Mouse (Mus musculus): ENCODE results near the gene Taok2. TPM values are rescaled to one million over a fixed set of nuclear protein-coding genes. Genes with fewer than 3 reads are reported as not detected.

Gene Taok2
- polyA plus RNA-seq, 1 experiment = 174 TPM

GRCm38 (mm10) chr7:126821835-126822511 lies 62.5 kb downstream of the Taok2 start:
- 20% methylated on average over 7 of the region's 7 CpGs for WGBS
- Histone ChIP-seq H3K4me1 (ENCODE audit: control insufficient read depth, insufficient read depth, low read length) (0 out of 2 replicates have a peak, but pooled peaks cover 6% of the 10 kb centered on the region), H3K4me3 (replicated peaks; ENCODE audit: extremely low read depth, low read depth, low read length) (no peak overlapping the region)
- peak; percentile 78 for DNase-seq
- TF ChIP-seq POLR2A (IDR thresholded peaks at IDR 0.05; ENCODE audit: borderline replicate concordance, extremely low read depth, low read depth, low read length) (no peak), CTCF (IDR thresholded peaks at IDR 0.05; ENCODE audit: insufficient read depth, low read length) (peak; percentile 94)

DNA sequence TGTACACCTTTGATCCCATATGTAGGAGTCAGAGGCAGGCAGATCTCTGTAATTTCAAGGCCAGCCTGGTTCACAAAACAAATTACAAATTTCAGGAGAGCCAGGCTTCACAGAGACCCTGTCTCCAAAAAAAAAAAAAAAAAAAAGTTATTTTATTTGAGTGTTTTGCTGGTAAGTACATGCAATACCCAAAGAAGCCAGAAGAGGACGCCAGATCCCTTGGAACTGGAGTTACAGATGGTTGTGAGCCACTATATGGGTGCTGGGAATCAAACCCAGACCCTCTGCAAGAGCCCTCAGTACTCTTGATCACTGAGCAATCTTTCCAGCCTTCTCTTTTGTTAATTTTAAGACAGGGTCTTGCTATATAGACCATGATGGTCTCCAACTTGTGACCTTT lies 65.7 kb downstream of the Taok2 start:
- WGBS = 28% methylated on average over 1 of the region's 1 CpGs
- Histone ChIP-seq H3K4me3 (replicated peaks; ENCODE audit: extremely low read depth, low read depth, low read length) (no peak overlapping the region), H3K4me1 (ENCODE audit: control insufficient read depth, insufficient read depth, low read length) (0 out of 2 replicates have a peak, but pooled peaks cover 6% of the 10 kb centered on the region)
- DNase-seq = no peak
- no peak for TF ChIP-seq CTCF (IDR thresholded peaks at IDR 0.05; ENCODE audit: insufficient read depth, low read length)
- no peak for TF ChIP-seq POLR2A (IDR thresholded peaks at IDR 0.05; ENCODE audit: borderline replicate concordance, extremely low read depth, low read depth, low read length)

DNA sequence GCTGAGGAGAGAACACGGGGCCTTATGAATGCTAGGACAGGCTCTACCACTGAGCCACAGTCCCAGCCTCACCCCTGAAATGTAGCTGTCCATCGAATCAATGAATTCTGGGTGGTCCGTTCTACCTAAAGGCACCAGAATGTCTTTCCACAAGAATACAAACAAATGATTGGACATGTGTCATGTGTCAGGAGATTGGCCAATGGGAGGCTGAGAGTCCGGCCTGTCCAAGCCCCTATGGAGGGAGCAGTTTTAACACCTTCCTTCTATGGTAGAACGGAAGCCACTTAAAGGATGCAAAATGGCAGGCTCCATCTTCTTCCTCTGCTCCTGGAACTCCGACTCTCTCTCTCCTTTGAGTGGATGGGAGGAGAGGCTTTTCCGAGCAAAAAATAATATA lies 66.9 kb downstream of the Taok2 start:
- no peak overlapping the region for H3K4me3 ChIP-seq (replicated peaks; ENCODE audit: extremely low read depth, low read depth, low read length)
- no peak for DNase-seq
- H3K4me1 ChIP-seq (ENCODE audit: control insufficient read depth, insufficient read depth, low read length) = 0 out of 2 replicates have a peak, but pooled peaks cover 6% of the 10 kb centered on the region
- 74% methylated on average over 7 of the region's 7 CpGs for WGBS
- TF ChIP-seq CTCF (IDR thresholded peaks at IDR 0.05; ENCODE audit: insufficient read depth, low read length) (no peak), POLR2A (IDR thresholded peaks at IDR 0.05; ENCODE audit: borderline replicate concordance, extremely low read depth, low read depth, low read length) (no peak)

DNA sequence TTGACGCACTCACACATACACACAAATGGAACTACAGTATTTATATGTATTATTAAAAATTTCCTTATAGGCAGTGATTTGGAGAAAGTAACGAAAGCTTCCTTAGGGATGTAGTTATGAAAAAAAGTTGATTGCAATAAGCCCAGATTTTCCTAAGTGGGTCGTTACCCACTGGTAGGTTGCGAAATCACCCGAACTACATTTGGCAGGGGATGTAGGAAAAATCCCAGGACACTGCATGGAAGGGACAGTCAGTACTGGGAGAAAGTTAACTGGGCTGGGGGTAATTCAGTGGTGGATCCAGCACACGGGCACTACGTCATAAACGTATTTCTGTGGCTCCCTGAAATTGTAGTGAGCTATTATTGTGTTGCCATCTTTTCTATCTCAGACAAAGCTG lies 68.0 kb downstream of the Taok2 start:
- WGBS = 66% methylated on average over 8 of the region's 8 CpGs
- Histone ChIP-seq H3K4me1 (ENCODE audit: control insufficient read depth, insufficient read depth, low read length) (no peaks in the 10 kb centered on the region), H3K4me3 (replicated peaks; ENCODE audit: extremely low read depth, low read depth, low read length) (no peak overlapping the region)
- no peak for DNase-seq
- TF ChIP-seq POLR2A (IDR thresholded peaks at IDR 0.05; ENCODE audit: borderline replicate concordance, extremely low read depth, low read depth, low read length) (no peak), CTCF (IDR thresholded peaks at IDR 0.05; ENCODE audit: insufficient read depth, low read length) (no peak)

DNA sequence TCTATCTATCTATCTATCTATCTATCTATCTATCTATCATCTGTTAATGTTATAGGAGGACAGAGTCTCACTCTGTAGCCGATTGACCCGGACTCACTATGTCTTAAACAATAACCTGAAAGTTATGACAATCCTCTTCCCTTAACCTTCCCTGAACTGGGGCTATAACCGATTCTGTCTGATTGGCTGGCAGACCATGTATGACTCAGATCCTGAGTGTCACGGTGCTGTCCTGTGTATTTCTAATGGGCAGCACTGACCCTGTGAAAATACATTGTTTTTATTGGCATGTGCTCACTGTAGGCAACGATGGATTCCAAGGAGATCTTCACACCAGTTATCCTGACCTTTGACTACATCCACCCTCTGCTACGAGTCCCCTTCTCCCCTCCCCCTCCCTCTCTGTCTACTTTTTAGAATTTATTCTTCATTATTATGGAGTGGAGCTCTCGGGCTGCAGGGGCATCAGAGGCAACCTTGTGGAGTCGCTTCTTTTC lies 68.7 kb downstream of the Taok2 start:
- no peak overlapping the region for H3K4me3 ChIP-seq (replicated peaks; ENCODE audit: extremely low read depth, low read depth, low read length)
- no peak for DNase-seq
- 46% methylated on average over 8 of the region's 8 CpGs for WGBS
- no peaks in the 10 kb centered on the region for H3K4me1 ChIP-seq (ENCODE audit: control insufficient read depth, insufficient read depth, low read length)
- TF ChIP-seq CTCF (IDR thresholded peaks at IDR 0.05; ENCODE audit: insufficient read depth, low read length) = no peak
- no peak for TF ChIP-seq POLR2A (IDR thresholded peaks at IDR 0.05; ENCODE audit: borderline replicate concordance, extremely low read depth, low read depth, low read length)

Other genes starting within 250 kb of the Taok2 start
- gene Sgf29, start 235.4 kb downstream of the Taok2 start, polyA plus RNA-seq (2012; rRNA removed) = 36.4 and 43.4 TPM in 2 replicates
- 55.6 and 69.2 TPM in 2 replicates for gene Sult1a1, start 208.3 kb downstream of the Taok2 start, polyA plus RNA-seq (2012; rRNA removed)
- 38.2 and 39.6 TPM in 2 replicates for gene Bola2, start 189.3 kb downstream of the Taok2 start, polyA plus RNA-seq (2012; rRNA removed)
- gene Slx1b, start 188.9 kb downstream of the Taok2 start, polyA plus RNA-seq (2012; rRNA removed) = 23.4 and 27.7 TPM in 2 replicates
- 208 and 229 TPM in 2 replicates for gene Coro1a, start 176.9 kb downstream of the Taok2 start, polyA plus RNA-seq (2012; rRNA removed)
- gene Mapk3, start 125.1 kb downstream of the Taok2 start, polyA plus RNA-seq (2012; rRNA removed) = 500 and 548 TPM in 2 replicates
- gene Gdpd3, start 118.4 kb downstream of the Taok2 start, polyA plus RNA-seq (2012; rRNA removed) = 18.4 and 35.7 TPM in 2 replicates
- gene Ypel3, start 107.7 kb downstream of the Taok2 start, polyA plus RNA-seq (2012; rRNA removed) = 390 and 597 TPM in 2 replicates
- 8.7 and 9.5 TPM in 2 replicates for gene Tbx6, start 103.2 kb downstream of the Taok2 start, polyA plus RNA-seq (2012; rRNA removed)
- gene Ppp4c, start 92.2 kb downstream of the Taok2 start, polyA plus RNA-seq (2012; rRNA removed) = 135 and 156 TPM in 2 replicates
- 11.9 and 13.3 TPM in 2 replicates for gene Fam57b, start 87.0 kb downstream of the Taok2 start, polyA plus RNA-seq (2012; rRNA removed)
- not detected in 2 replicates for gene 4930451I11Rik, start 53.1 kb downstream of the Taok2 start, polyA plus RNA-seq (2012; rRNA removed)
- 0.22 and 0.74 TPM in 2 replicates for gene Doc2a, start 37.3 kb downstream of the Taok2 start, polyA plus RNA-seq (2012; rRNA removed)
- gene Hirip3, start 22.7 kb downstream of the Taok2 start, polyA plus RNA-seq (2012; rRNA removed) = 6.2 and 7.5 TPM in 2 replicates
- 66.0 and 68.9 TPM in 2 replicates for gene Ino80e, start 22.3 kb downstream of the Taok2 start, polyA plus RNA-seq (2012; rRNA removed)
- 83.6 and 92.9 TPM in 2 replicates for gene Tmem219, start 38.2 kb upstream of the Taok2 start, polyA plus RNA-seq (2012; rRNA removed)
- 22.4 and 24.5 TPM in 2 replicates for gene Kctd13, start 44.2 kb upstream of the Taok2 start, polyA plus RNA-seq (2012; rRNA removed)
- gene Asphd1, start 64.9 kb upstream of the Taok2 start, polyA plus RNA-seq (2012; rRNA removed) = not detected in 2 replicates
- 1.0 TPM in 2 replicates for gene Sez6l2, start 65.9 kb upstream of the Taok2 start, polyA plus RNA-seq (2012; rRNA removed)
- gene Cdipt, start 91.2 kb upstream of the Taok2 start, polyA plus RNA-seq (2012; rRNA removed) = 321 and 332 TPM in 2 replicates
- 2.0 and 3.3 TPM in 2 replicates for gene Cdiptos, start 91.4 kb upstream of the Taok2 start, polyA plus RNA-seq (2012; rRNA removed)
- gene Mvp, start 129.9 kb upstream of the Taok2 start, polyA plus RNA-seq (2012; rRNA removed) = 82.2 and 125 TPM in 2 replicates
- gene Pagr1b, start 131.8 kb upstream of the Taok2 start, polyA plus RNA-seq (2012; rRNA removed) = 2.6 and 2.8 TPM in 2 replicates
- gene Pagr1a, start 132.6 kb upstream of the Taok2 start, polyA plus RNA-seq (2012; rRNA removed) = 5.7 and 7.5 TPM in 2 replicates
- 26.5 and 38.8 TPM in 2 replicates for gene Gm42742, start 136.4 kb upstream of the Taok2 start, polyA plus RNA-seq (2012; rRNA removed)
- gene Prrt2, start 136.5 kb upstream of the Taok2 start, polyA plus RNA-seq (2012; rRNA removed) = 8.1 and 9.8 TPM in 2 replicates
- 131 and 194 TPM in 2 replicates for gene Maz, start 142.3 kb upstream of the Taok2 start, polyA plus RNA-seq (2012; rRNA removed)
- gene Kif22, start 157.8 kb upstream of the Taok2 start, polyA plus RNA-seq (2012; rRNA removed) = 0.78 and 1.3 TPM in 2 replicates
- 0.37 and 19.0 TPM in 2 replicates for gene Zg16, start 202.6 kb upstream of the Taok2 start, polyA plus RNA-seq (2012; rRNA removed)
- 45.0 and 49.9 TPM in 2 replicates for gene AI467606, start 206.7 kb upstream of the Taok2 start, polyA plus RNA-seq (2012; rRNA removed)
- gene Qprt, start 237.5 kb upstream of the Taok2 start, polyA plus RNA-seq (2012; rRNA removed) = 0.57 and 0.93 TPM in 2 replicates

Measured in lung, adult 2 months (tissue).